Mouse (Mus musculus) ES-Bruce4 (cell line): ENCODE data around the gene Kcnip1.

Source experiments
- CTCF ChIP-seq: IDR thresholded peaks from one replicate; pipeline ENCODE4 v1.8.1; 2011; ENCODE audit warnings: low read depth, low read length
- EP300 ChIP-seq: IDR thresholded peaks from 2 replicates; pipeline ENCODE4 v1.6.1; 2011; ENCODE audit warnings: low read depth, low read length; ENCODE audit not compliant: insufficient read depth

- TF ChIP-seq CTCF (no peak), EP300 (no peak)
Measured at GRCm38 (mm10) chr11:33951155-33951554, 41.8 kb downstream of the Kcnip1 start.
